Mouse (Mus musculus) adrenal gland, postnatal 36 days (tissue): ENCODE results near the gene Chd6. TPM values are rescaled to one million over a fixed set of nuclear protein-coding genes. Genes with fewer than 3 reads are reported as not detected.

Experiments
- DNase-seq, 2 experiments: peaks; one replicate each; pipeline ENCODE4 v3.0.0; 2021; ENCODE audit warnings: mixed read lengths in 1 of 2
- total RNA-seq, 2 experiments: library from RNA; stranded (reverse); gene quantifications; 2 replicates each; pipeline ENCODE4 v1.2.3; 2021

Gene Chd6
- total RNA-seq, 2 experiments from 2014 or later: 34.7 TPM

DNA sequence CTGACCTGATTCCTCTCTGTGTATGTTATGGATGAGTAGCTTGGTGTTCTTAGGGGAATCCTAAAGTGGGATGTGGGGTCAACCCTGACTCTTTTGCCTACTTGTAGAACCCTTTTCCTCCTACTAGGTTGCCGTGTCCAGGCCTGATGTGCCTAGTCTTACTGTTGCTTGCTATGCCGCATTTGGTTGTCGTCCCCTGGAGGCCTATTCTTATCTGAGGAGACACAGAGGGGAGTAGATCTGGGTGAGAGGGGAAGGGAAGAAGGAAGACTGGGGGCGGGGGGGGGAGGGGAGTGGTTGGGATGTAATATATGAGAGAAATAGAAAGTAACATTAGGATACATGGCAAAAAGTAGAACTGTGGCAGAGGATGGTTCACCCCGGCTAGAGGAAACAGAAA is 33.3 kb downstream of the Chd6 start:
- DNase-seq: no peak

GRCm38 (mm10) chr2:161066097-161066759 is 42.6 kb downstream of the Chd6 start:
- DNase-seq: no peak

- no peak for DNase-seq
Observed at GRCm38 (mm10) chr2:161065594-161065993, 43.3 kb downstream of the Chd6 start.

- DNase-seq: no peak
Observed at GRCm38 (mm10) chr2:161064836-161065235, 44.0 kb downstream of the Chd6 start.

GRCm38 (mm10) chr2:161058841-161059240 is 50.0 kb downstream of the Chd6 start:
- no peak for DNase-seq

- DNase-seq: no peak
Observed at GRCm38 (mm10) chr2:161053765-161054164, 55.1 kb downstream of the Chd6 start.

DNA sequence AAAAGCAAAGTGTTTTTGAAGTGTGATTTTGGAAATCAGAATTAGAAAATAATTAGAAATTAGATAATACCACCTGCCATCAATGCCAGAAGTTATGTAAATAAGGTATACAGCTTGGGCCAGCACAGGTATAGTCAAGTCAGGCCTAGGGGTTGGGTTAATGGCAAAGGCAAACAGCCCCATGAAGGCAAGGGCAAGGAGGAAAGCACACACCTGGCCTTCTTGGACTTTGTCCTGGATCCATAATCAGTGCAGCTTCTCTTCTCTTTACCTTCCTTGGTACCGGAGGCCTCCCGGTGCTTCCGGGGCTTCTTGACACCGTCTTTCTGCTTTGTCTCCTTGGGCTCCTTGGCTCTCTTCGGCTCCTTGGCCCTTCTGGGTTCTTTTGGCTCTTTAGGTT is 56.7 kb downstream of the Chd6 start:
- no peak for DNase-seq

GRCm38 (mm10) chr2:161049426-161049825 is 59.4 kb downstream of the Chd6 start:
- no peak for DNase-seq

DNA sequence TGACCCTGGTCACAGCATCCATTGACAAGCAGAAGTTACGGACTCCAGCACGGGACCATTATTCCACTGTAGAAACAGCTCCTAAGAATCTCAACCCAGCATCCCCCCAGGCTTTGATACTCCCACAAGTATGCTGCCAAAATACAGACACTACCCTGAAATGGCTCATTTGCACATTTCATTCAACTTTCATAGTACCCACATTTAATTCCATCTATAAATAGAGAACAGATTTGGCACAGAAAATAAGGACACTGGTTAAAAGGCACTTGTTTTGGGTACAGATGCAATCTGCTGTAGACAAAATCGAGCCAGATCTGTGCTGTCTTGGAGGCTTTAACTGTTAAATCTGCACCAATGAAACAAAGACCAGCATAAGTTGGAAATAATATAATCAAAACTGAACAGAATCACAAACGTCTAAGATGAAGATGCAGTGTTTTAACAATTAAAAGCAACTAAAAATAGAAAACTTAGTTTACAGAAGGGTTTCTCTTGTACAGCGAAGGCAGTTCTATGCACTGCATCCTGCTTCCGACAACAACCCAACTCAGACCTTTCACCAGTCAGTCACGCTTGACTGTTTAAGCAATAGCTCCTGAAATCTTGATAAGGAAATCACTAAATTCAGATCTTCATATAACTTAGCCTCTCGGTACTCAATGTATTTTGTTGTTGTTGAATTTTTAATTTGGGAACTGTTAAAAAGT is 64.2 kb downstream of the Chd6 start:
- no peak for DNase-seq

- DNase-seq: no peak
Observed at GRCm38 (mm10) chr2:161042874-161043273, 66.0 kb downstream of the Chd6 start.

DNA sequence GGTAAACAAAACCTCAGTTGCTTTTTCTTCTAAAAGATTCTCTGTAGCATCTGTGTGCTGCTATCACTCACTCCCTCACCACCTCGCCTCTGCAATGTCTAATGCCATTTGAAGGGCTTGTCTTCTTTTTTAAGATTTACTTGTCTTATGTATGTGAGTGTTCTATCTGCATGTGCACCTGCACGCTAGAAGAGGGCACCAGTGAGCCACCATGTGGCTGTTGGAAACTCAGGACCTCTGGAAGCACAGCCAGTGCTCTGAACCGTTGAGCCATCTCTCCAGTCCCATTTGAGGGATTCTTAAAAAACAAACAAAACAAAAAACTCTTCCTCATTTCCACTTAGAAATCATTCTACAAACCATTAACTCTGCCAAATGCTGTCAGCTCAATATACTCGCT is 68.1 kb downstream of the Chd6 start:
- DNase-seq: no peak

GRCm38 (mm10) chr2:161037766-161038165 is 71.1 kb downstream of the Chd6 start:
- no peak for DNase-seq

DNA sequence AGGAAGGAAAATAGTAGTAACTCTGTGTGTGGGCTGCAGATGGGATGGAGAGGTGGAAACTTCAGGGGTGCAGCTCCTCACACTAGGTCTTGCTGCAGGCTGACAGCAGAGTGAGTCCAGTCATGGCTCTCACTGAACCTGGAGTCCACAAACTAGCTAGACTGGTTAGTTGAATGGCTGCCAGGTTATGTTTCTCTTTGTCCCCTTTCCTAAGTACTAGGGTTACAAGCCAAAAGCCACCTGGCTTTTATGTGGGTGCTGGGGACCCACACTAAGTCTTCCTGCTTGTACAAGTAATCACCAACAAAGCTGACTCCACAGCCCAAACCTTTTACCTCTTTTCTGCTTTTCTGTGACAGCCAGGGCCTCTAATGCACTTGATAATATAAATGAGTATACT is 75.7 kb downstream of the Chd6 start:
- DNase-seq: no peak

DNA sequence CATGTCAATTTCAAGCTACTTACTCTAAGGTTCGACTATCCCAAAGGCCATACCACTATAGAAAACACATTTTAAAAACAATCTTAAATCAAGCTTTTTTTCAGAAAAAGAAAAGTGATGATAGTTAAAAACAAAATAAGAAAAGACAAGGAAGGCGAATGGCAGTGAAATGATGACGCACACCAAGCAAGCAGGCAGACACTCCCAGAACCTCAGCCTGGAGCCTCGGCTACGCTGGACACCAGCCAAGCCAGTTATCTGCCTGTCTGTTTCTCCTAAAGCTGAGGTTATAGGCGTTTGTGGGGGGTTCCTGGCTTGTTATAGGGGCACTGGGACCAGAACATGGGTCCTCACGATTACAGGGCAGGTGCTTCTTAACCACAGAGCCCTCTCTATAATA is 76.5 kb downstream of the Chd6 start:
- DNase-seq: peak; percentile 60 to 65

DNA sequence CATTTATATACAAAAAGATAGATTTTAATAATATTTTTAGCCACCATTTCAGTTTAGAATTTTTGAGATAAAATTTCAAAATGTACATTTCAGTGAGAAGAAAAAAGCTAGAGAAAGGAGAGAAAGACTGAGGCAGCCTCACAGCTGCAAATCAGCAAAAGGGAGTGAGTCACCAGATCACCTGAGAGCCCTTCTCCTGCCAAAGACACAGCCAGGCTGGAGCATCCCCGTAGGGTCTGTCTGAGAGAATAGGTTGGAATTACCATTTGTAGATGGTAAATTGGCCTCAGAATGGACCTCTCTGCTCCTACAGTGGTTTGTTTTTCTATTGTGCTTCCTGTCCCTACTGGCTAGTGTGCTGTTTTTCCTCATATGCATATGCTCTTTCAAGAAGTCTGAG is 84.3 kb downstream of the Chd6 start:
- no peak for DNase-seq

DNA sequence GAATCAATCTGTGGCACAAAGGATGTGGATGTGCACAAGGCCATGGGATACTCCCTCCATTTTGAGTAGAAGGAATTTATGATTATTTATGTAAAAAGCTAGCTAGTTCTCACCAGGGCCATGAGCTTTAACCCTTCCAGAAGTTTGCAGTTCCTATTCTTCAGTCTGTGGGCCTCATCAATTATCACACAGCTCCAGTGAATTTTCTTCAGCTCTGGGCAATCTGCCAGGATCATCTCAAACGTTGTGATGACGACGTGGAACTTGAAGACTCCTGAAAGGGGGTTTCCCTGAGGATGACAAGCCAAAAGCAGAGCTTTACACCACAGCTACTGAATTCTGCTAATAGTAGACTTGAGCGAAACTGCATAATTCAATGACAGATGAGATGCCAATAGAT is 91.0 kb downstream of the Chd6 start:
- DNase-seq: no peak

DNA sequence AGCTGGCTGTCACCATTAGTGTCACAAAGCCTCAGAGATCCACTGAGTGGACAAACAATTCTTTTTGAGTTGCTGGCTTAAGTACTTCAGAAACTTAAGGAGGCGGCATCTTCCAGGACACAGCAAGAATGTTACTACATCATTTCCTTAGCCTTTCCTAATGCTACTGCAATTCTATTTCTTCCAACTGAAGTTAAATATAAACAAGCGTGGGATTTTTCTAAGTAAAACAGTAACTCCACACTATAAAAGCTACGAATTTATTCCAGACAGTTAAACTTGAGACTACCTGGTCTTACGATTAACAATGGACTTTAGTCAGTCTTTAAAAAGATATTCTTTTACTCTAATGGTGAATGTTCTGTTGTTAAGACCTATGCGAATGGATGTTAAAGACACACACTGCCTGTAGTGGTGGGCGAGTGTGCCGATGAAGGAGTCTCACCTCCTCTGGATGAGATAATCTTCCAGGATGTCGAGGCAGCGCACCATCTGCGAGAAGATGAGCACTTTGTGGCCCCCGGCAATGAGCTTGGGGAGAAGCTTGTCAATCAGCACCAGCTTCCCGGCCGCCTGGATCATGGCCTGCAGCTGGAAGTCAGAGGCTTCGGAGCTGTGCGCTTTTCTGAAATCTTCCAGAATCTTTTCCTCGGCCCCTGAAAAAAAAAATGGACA is 96.2 kb downstream of the Chd6 start:
- no peak for DNase-seq

DNA sequence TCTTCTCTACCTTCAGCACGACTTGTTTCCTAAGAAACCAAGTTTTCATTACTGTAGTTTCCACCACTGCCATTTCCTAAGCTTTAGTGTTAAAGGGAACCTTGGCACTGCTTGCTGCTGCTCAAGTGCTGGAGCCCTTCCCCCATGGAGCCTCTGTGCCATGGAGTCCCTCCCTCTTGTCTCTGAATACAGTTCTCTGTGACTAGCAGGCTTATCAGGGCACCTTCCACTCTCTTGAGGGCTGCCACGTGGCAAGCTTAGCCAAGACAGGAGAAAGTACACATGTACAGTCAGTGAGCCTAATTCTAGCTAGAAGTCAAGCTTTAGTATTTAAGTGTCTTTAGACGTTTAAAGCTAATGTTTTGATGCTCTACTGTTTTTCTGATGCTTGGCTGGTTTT is 104.5 kb downstream of the Chd6 start:
- DNase-seq: peak in 1 of 2 experiments; percentile 43

DNA sequence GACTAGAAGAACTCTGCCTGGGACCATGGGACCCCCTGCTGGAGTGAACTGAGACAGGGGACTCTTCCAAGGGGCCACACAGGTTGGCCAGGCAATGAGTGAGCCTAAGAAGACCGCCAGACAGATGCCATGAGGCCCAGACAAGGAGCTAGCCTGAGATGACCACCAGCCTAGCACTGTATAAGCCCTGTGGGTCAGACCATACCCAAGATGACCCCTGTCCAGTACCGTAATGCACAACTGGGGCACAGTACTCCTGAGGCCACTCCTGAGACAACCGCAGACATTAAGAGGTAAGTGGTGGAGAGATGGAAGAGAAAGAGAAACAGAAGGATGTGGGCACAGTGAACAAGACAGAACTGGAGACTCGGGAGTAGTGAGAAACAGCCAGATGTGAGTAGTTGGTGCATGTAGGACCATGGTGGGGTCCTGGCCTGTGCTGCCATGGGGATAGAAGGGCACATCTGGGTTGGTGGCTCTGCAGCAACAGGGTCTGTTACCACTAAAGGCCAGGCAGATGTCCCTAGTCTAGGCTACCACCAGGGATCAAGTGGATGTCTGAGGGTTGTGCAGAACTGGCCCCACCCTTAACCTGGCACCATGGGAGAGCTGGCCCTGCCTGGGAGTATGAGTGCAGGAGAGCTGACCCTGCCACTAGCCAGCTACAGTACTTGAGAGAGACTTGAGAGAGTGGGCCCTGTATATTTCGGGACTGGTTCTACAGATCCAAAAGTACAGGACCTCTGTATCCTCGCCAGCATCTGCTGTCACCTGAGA is 111.7 kb downstream of the Chd6 start:
- DNase-seq: no peak

- DNase-seq: peak in 1 of 2 experiments; percentile 23
Observed at GRCm38 (mm10) chr2:160994181-160994580, 114.7 kb downstream of the Chd6 start.

- DNase-seq: no peak
Observed at GRCm38 (mm10) chr2:160992465-160992864, 116.4 kb downstream of the Chd6 start.

DNA sequence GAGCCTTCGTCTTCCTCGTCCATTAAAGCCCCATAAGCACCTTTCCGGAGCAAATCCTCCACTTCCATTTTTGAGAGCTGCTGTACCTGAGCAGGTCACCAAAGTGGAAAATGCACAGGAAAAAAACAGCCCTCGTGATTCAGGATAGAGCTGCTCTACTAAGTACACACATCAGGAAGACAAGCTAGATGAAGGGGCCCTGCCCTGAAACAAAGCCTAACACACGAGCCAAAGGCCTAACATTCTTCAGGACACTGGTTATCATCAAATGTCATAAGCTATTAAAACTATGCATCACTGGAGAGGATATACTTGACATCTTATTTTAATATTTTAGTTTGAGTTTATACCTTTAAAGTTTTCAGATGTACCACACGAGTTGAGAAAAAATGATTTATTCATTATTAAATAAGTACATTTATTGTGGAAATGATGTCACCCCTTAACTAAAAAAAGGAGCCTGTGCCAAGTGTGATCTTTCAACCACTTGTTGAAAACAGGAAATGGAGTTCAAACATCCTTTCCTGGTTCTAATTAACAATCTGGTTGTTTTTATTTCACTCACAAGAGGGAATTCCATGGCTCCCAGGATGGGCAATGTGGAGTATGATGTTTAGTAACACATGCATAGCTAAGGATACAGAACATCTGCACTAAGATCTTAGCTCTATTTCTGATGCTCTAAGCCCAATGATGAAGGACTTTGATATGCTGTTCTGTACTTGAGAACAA is 118.4 kb downstream of the Chd6 start:
- no peak for DNase-seq
